Mouse (Mus musculus) stomach, embryonic 15.5 days (tissue): ENCODE measurements around the gene Omp. TPM values are rescaled to one million over a fixed set of nuclear protein-coding genes. Genes with fewer than 3 reads are reported as not detected.

Experiments used
- ATAC-seq: fragments of 200-750 bp; cut with Nextera tagmentation; 2 replicates; pipeline ENCODE4 v1.8.0; 2017; ENCODE audit warnings: low read depth, moderate number of reproducible peaks, moderate TSS enrichment; ENCODE audit not compliant: insufficient read depth, low FRiP score
- H3K27ac ChIP-seq: fragments of 300-500 bp; sonication (generic); 2 replicates; pipeline ENCODE4 v1.5.1; 2015; ENCODE audit warnings: mild to moderate bottlenecking, inconsistent platforms
- H3K27me3 ChIP-seq: fragments of 300-500 bp; sonication (generic); replicated peaks from 2 replicates; pipeline ENCODE4 v1.6.1; 2015; ENCODE audit warnings: inconsistent platforms
- H3K36me3 ChIP-seq: fragments of 300-500 bp; sonication (generic); 2 replicates; pipeline ENCODE4 v1.6.1; 2015; ENCODE audit warnings: inconsistent platforms
- H3K4me1 ChIP-seq: fragments of 300-500 bp; sonication (generic); 2 replicates; pipeline ENCODE4 v1.6.1; 2015; ENCODE audit warnings: inconsistent platforms
- H3K4me2 ChIP-seq: fragments of 300-500 bp; sonication (generic); 2 replicates; pipeline ENCODE4 v1.6.1; 2015; ENCODE audit warnings: mild to moderate bottlenecking, inconsistent platforms
- H3K4me3 ChIP-seq: fragments of 300-500 bp; sonication (generic); replicated peaks from 2 replicates; pipeline ENCODE4 v1.5.1; 2015; ENCODE audit warnings: inconsistent platforms
- H3K9ac ChIP-seq: fragments of 300-500 bp; sonication (generic); 2 replicates; pipeline ENCODE4 v1.6.1; 2015; ENCODE audit warnings: inconsistent platforms
- H3K9me3 ChIP-seq: fragments of 300-500 bp; sonication (generic); 2 replicates; pipeline ENCODE4 v1.6.1; 2016; ENCODE audit warnings: inconsistent platforms
- WGBS: fragments of 180-500 bp; shearing (Covaris S2); methylation state at CpG from one replicate; pipeline ENCODE4 v1.1.7; 2015; 5-methylcytosine and 5-hydroxymethylcytosine counted together
- polyA plus RNA-seq: library from polyadenylated mRNA; unstranded; fragments of >200 nt; fragmentation: Nextera tagmentation; extraction: Ambion mirVana; gene quantifications from 2 replicates; pipeline ENCODE4 v1.2.1, GENCODE M21; 2015

The Omp gene
- polyA plus RNA-seq, 1 experiment from 2014 or later = 0.68 TPM

- 91% methylated on average over 8 of the region's 8 CpGs for WGBS
- H3K4me2 ChIP-seq = no peak overlapping the region
- no peak overlapping the region for H3K4me3 ChIP-seq
- ATAC-seq = no peak
- H3K9ac ChIP-seq = no peak overlapping the region
- H3K4me1 ChIP-seq = no peaks in the 10 kb centered on the region
- no peak overlapping the region for H3K27ac ChIP-seq
- H3K36me3 ChIP-seq = no peaks in the 10 kb centered on the region
- H3K9me3 ChIP-seq = no peaks in the 10 kb centered on the region
- H3K27me3 ChIP-seq = no peaks in the 10 kb centered on the region
These were observed 13.6 kb downstream of the Omp start for GRCm38 (mm10) chr7:98131751-98132150.

GRCm38 (mm10) chr7:98125473-98125872 is 19.8 kb downstream of the Omp start:
- Histone ChIP-seq H3K27me3 (no peaks in the 10 kb centered on the region), H3K27ac (no peak overlapping the region), H3K36me3 (no peaks in the 10 kb centered on the region), H3K4me2 (no peak overlapping the region), H3K4me3 (no peak overlapping the region), H3K9ac (no peak overlapping the region), H3K4me1 (no peaks in the 10 kb centered on the region), H3K9me3 (no peaks in the 10 kb centered on the region)
- ATAC-seq = no peak
- WGBS = 37% methylated on average over 5 of the region's 5 CpGs

- Histone ChIP-seq H3K4me3 (no peak overlapping the region), H3K4me1 (no peaks in the 10 kb centered on the region), H3K27ac (no peak overlapping the region), H3K9me3 (no peaks in the 10 kb centered on the region), H3K27me3 (no peaks in the 10 kb centered on the region), H3K4me2 (no peak overlapping the region), H3K36me3 (no peaks in the 10 kb centered on the region), H3K9ac (no peak overlapping the region)
- no peak for ATAC-seq
- WGBS = 34% methylated on average over 5 of the region's 5 CpGs
These were observed 20.6 kb downstream of the Omp start for GRCm38 (mm10) chr7:98124701-98125100.

- H3K27ac ChIP-seq = no peak overlapping the region
- no peak overlapping the region for H3K4me3 ChIP-seq
- H3K27me3 ChIP-seq = no peaks in the 10 kb centered on the region
- 0 out of 2 replicates have a peak, but pooled peaks cover 10% of the 10 kb centered on the region for H3K4me1 ChIP-seq
- WGBS = 71% methylated on average over 8 of the region's 8 CpGs
- no peak overlapping the region for H3K4me2 ChIP-seq
- no peaks in the 10 kb centered on the region for H3K9me3 ChIP-seq
- no peak overlapping the region for H3K9ac ChIP-seq
- H3K36me3 ChIP-seq = no peaks in the 10 kb centered on the region
- no peak for ATAC-seq
These were observed 23.6 kb downstream of the Omp start for GRCm38 (mm10) chr7:98121673-98122072.

- Histone ChIP-seq H3K27me3 (no peaks in the 10 kb centered on the region), H3K36me3 (no peaks in the 10 kb centered on the region), H3K4me3 (no peak overlapping the region), H3K27ac (no peak overlapping the region), H3K4me2 (no peak overlapping the region), H3K9ac (no peak overlapping the region), H3K9me3 (no peaks in the 10 kb centered on the region), H3K4me1 (0 out of 2 replicates have a peak, but pooled peaks cover 11% of the 10 kb centered on the region)
- WGBS = 54% methylated on average over 3 of the region's 3 CpGs
- ATAC-seq = no peak
These were observed 24.1 kb downstream of the Omp start for GRCm38 (mm10) chr7:98121241-98121640.

- H3K4me2 ChIP-seq = peak overlapping the region; percentile 53
- ATAC-seq = peak; percentile 43; the same call in 1 of the 2 replicates
- H3K27ac ChIP-seq = no peak overlapping the region
- H3K9me3 ChIP-seq = no peaks in the 10 kb centered on the region
- WGBS = 5% methylated on average over 7 of the region's 7 CpGs
- 0 out of 2 replicates have a peak, but pooled peaks cover 11% of the 10 kb centered on the region for H3K4me1 ChIP-seq
- H3K36me3 ChIP-seq = no peaks in the 10 kb centered on the region
- H3K9ac ChIP-seq = no peak overlapping the region
- no peaks in the 10 kb centered on the region for H3K27me3 ChIP-seq
- H3K4me3 ChIP-seq = peak overlapping the region; percentile 19; the same call in 1 of the 2 replicates
These were observed 25.0 kb downstream of the Omp start for GRCm38 (mm10) chr7:98120325-98120724.

GRCm38 (mm10) chr7:98119961-98120232 is 25.4 kb downstream of the Omp start:
- ATAC-seq = no peak
- no peaks in the 10 kb centered on the region for H3K36me3 ChIP-seq
- no peak overlapping the region for H3K4me3 ChIP-seq
- H3K4me1 ChIP-seq = 0 out of 2 replicates have a peak, but pooled peaks cover 11% of the 10 kb centered on the region
- no peaks in the 10 kb centered on the region for H3K27me3 ChIP-seq
- H3K4me2 ChIP-seq = 0 out of 2 replicates have a peak overlapping the region, but pooled peaks have one; percentile 53
- no peak overlapping the region for H3K27ac ChIP-seq
- no peaks in the 10 kb centered on the region for H3K9me3 ChIP-seq
- WGBS = 75% methylated on average over 2 of the region's 2 CpGs
- no peak overlapping the region for H3K9ac ChIP-seq

GRCm38 (mm10) chr7:98119179-98119960 is 25.9 kb downstream of the Omp start, which contains the start of gene Myo7a:
TSS of gene Myo7a (minus strand) at chr7:98119524.
- no peak within 1 kb of the TSS for H3K9ac ChIP-seq
- no peaks in the 10 kb centered on the region for H3K27me3 ChIP-seq
- peak within 1 kb of the TSS; percentile 53 for H3K4me2 ChIP-seq
- H3K4me3 ChIP-seq = peak within 1 kb of the TSS; percentile 19; the same call in 1 of the 2 replicates
- H3K9me3 ChIP-seq = no peaks in the 10 kb centered on the region
- 38% methylated on average over 9 of the region's 9 CpGs for WGBS
- H3K36me3 ChIP-seq = no peaks in the 10 kb centered on the region
- ATAC-seq = peak; percentile 44
- 0 out of 2 replicates have a peak, but pooled peaks cover 11% of the 10 kb centered on the region for H3K4me1 ChIP-seq
- H3K27ac ChIP-seq = no peak within 1 kb of the TSS

GRCm38 (mm10) chr7:98117012-98117660 is 28.2 kb downstream of the Omp start:
- Histone ChIP-seq H3K27ac (no peak overlapping the region), H3K4me2 (no peak overlapping the region), H3K9me3 (no peaks in the 10 kb centered on the region), H3K4me3 (no peak overlapping the region), H3K9ac (no peak overlapping the region), H3K36me3 (no peaks in the 10 kb centered on the region), H3K27me3 (peaks cover 8% of the 10 kb centered on the region; the same call in 1 of the 2 replicates), H3K4me1 (0 out of 2 replicates have a peak, but pooled peaks cover 11% of the 10 kb centered on the region)
- 42% methylated on average over 11 of the region's 11 CpGs for WGBS
- no peak for ATAC-seq

GRCm38 (mm10) chr7:98114656-98115055 is 30.6 kb downstream of the Omp start:
- ATAC-seq = no peak
- Histone ChIP-seq H3K4me3 (no peak overlapping the region), H3K9me3 (no peaks in the 10 kb centered on the region), H3K27me3 (peaks cover 17% of the 10 kb centered on the region), H3K9ac (no peak overlapping the region), H3K36me3 (no peaks in the 10 kb centered on the region), H3K27ac (no peak overlapping the region), H3K4me2 (no peak overlapping the region), H3K4me1 (peaks cover 19% of the 10 kb centered on the region; the same call in 1 of the 2 replicates)
- 57% methylated on average over 6 of the region's 6 CpGs for WGBS

- Histone ChIP-seq H3K27me3 (peaks cover 17% of the 10 kb centered on the region), H3K36me3 (no peaks in the 10 kb centered on the region), H3K9ac (peak overlapping the region; percentile 23; the same call in 1 of the 2 replicates), H3K9me3 (no peaks in the 10 kb centered on the region), H3K4me2 (peak overlapping the region; percentile 47), H3K4me3 (peak overlapping the region; percentile 23), H3K27ac (no peak overlapping the region), H3K4me1 (peaks cover 8% of the 10 kb centered on the region; the same call in 1 of the 2 replicates)
- ATAC-seq = no peak
- 6% methylated on average over 25 of the region's 25 CpGs for WGBS
These were observed 34.1 kb downstream of the Omp start for GRCm38 (mm10) chr7:98111233-98111632.

GRCm38 (mm10) chr7:98109771-98110170 is 35.5 kb downstream of the Omp start:
- Histone ChIP-seq H3K27ac (no peak overlapping the region), H3K4me2 (no peak overlapping the region), H3K36me3 (no peaks in the 10 kb centered on the region), H3K4me1 (peaks cover 8% of the 10 kb centered on the region; the same call in 1 of the 2 replicates), H3K27me3 (peaks cover 17% of the 10 kb centered on the region), H3K4me3 (no peak overlapping the region), H3K9ac (no peak overlapping the region), H3K9me3 (no peaks in the 10 kb centered on the region)
- WGBS = 68% methylated on average over 4 of the region's 4 CpGs
- no peak for ATAC-seq
